Mouse (Mus musculus) bone marrow, adult 2 months (tissue): ENCODE measurements around the gene Akap2.

Experiments used
- CTCF ChIP-seq: fragments of 200-500 bp; IDR thresholded peaks from 2 replicates; pipeline ENCODE4 v1.5.1; 2011; ENCODE audit warnings: low read length, control low read depth; ENCODE audit not compliant: control insufficient read depth, insufficient read depth
- POLR2A ChIP-seq: fragments of 200-500 bp; IDR thresholded peaks from 2 replicates; pipeline ENCODE4 v1.6.1; 2011; ENCODE audit warnings: low read depth, mild to moderate bottlenecking, control low read depth, low read length, borderline replicate concordance; ENCODE audit not compliant: control insufficient read depth

GRCm38 (mm10) chr4:57883520-57884421 lies 166.3 kb downstream of the Akap2 start:
- TF ChIP-seq CTCF (no peak), POLR2A (no peak)
